Mouse (Mus musculus) erythroblast, embryonic 14.5 days (primary cell): ENCODE measurements around the gene Dpp4.

ENCODE experiments used
- GATA1 ChIP-seq: IDR thresholded peaks from 2 replicates; pipeline ENCODE4 v1.6.1; 2012; ENCODE audit warnings: low read length, inconsistent platforms, mixed read lengths
- TAL1 ChIP-seq: IDR thresholded peaks from 3 replicates; pipeline ENCODE4 v1.6.1; 2012; ENCODE audit warnings: low read length, inconsistent platforms, mixed read lengths

GRCm38 (mm10) chr2:62396799-62397198 is 15.2 kb downstream of the Dpp4 start:
- TF ChIP-seq GATA1 (no peak), TAL1 (no peak)
